Comparison of ENCODE assay signal across 8 mouse cellular contexts in the genomic region with DNA sequence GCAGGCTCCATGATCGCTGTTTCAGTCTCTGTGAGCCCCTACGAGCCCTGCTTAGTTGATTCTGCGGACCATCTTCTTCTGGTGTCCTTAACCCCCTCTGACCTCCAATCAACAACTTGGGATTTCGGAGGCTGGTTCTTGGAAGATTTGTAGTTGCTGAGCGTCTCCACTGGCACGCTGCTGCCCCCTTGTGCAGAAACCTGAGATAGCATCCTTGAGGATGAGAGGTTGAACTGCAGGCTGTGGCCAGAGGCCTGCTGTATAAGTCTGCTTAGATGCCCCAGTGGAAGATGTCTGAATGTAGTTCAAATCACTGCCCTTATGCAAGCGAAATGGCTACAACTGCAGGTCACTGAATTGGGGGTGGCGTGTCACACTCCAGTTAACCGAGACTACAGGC. TPM values are rescaled to one million over a fixed set of nuclear protein-coding genes. Genes with fewer than 3 reads are reported as not detected.
DNase-seq lines count a peak whose midpoint lies in the region; ATAC-seq and TF ChIP-seq lines count a peak whose summit lies in the region.

No protein-coding gene starts in this region.

- no peak overlapping the region for H3K4me2 ChIP-seq in limb, embryonic 11.5 days (ENCODE audit: low read depth, severe bottlenecking)

- no peaks in the 10 kb centered on the region for H3K4me1 ChIP-seq in kidney, adult 2 months (ENCODE audit: control insufficient read depth, insufficient read depth, low read length)
- H3K4me1 ChIP-seq in limb, embryonic 11.5 days (ENCODE audit: control insufficient read depth, insufficient read depth, low read length) = peaks cover 5% of the 10 kb centered on the region; the same call in 1 of the 2 replicates

- H3K9me3 ChIP-seq in limb, embryonic 11.5 days (ENCODE audit: control insufficient read depth, low read length) = no peaks in the 10 kb centered on the region

- no peak overlapping the region for H3K9ac ChIP-seq in limb, embryonic 11.5 days (ENCODE audit: low read length)

- ATAC-seq in granulocyte monocyte progenitor cell, adult 5-6 weeks (replicated peaks; ENCODE audit: poor library complexity, severe bottlenecking) = peak; percentile 41
- no peak for ATAC-seq in limb, embryonic 11.5 days (ENCODE audit: insufficient number of reproducible peaks, low FRiP score, low TSS enrichment, low read depth)

- no peak overlapping the region for H3K27ac ChIP-seq in kidney, adult 2 months (ENCODE audit: insufficient read depth, low read depth, low read length)
- H3K27ac ChIP-seq in limb, embryonic 11.5 days (replicated peaks; ENCODE audit: low read depth, low read length) = no peak overlapping the region

- no peak overlapping the region for H3K4me3 ChIP-seq in kidney, adult 2 months (ENCODE audit: insufficient read depth, low read depth, low read length)
- no peak overlapping the region for H3K4me3 ChIP-seq in limb, embryonic 11.5 days (ENCODE audit: low read depth, low read length)

- TF ChIP-seq CTCF in kidney, adult 2 months (conservative IDR thresholded peaks at IDR 0.05; ENCODE audit: insufficient read depth, insufficient read length, low read depth, low read length) = peak; percentile 96; the same call in 1 of the 2 replicates

- no peak for TF ChIP-seq POLR2A in kidney, adult 2 months (IDR thresholded peaks at IDR 0.05; ENCODE audit: low read depth, low read length)

- 15% methylated on average over 9 of the region's 9 CpGs for WGBS in kidney, adult 2 months
- 10% methylated on average over 9 of the region's 9 CpGs for WGBS in limb, embryonic 11.5 days

- H3K36me3 ChIP-seq in kidney, adult 2 months (ENCODE audit: control insufficient read depth, insufficient read depth, low read length) = no peaks in the 10 kb centered on the region
- no peaks in the 10 kb centered on the region for H3K36me3 ChIP-seq in limb, embryonic 11.5 days (ENCODE audit: control insufficient read depth, insufficient read depth, low read length)

- DNase-seq in 3134 (ENCODE audit: extremely low read depth, insufficient read length, low spot score) = peak; percentile 72
- DNase-seq in adrenal gland, adult (ENCODE audit: inconsistent age in 2 of 2, low spot score in 1 of 2) = peak; percentile 80 to 96
- DNase-seq in embryo, embryonic 10.5 days (ENCODE audit: low spot score) = peak; percentile 96
- peak; percentile 90 for DNase-seq in kidney, adult 2 months
- DNase-seq in limb, embryonic 11.5 days (ENCODE audit: low spot score) = peak; percentile 96
- peak; percentile 88 for DNase-seq in naive thymus-derived CD4-positive, alpha-beta T cell, adult 2 months (ENCODE audit: low read depth)
- peak; percentile 86 to 97 for DNase-seq in spleen, postnatal 4 days (ENCODE audit: low spot score in 2 of 2)

- no peaks in the 10 kb centered on the region for H3K27me3 ChIP-seq in kidney, adult 2 months (replicated peaks; ENCODE audit: control insufficient read depth, insufficient read depth, low read length)
- no peaks in the 10 kb centered on the region for H3K27me3 ChIP-seq in limb, embryonic 11.5 days (ENCODE audit: control insufficient read depth, insufficient read depth, low read length)

RNA-seq across cellular contexts. Expression of a gene that starts 2.7 kb away (rescaled TPM):
- 36.7 and 42.2 TPM in 2 replicates for total RNA-seq in granulocyte monocyte progenitor cell, adult 5-6 weeks (2014; fragmentation: Nextera tagmentation)
- total RNA-seq in granulocyte monocyte progenitor cell, adult 5-6 weeks (2017) = 17.0 and 26.2 TPM in 2 replicates
- 201 and 213 TPM in 2 replicates for polyA plus RNA-seq in kidney, adult 2 months (2012; rRNA removed)
- polyA plus RNA-seq in limb, embryonic 11.5 days (2014; fragmentation: Nextera tagmentation; extraction: Ambion mirVana) = 0.43 and 0.91 TPM in 2 replicates

Comparison
In these comparisons a context has a peak if more than half of its experiments do, and no peak if none do; other contexts are left out.
1. RNA of a gene that starts 2.7 kb away (polyA plus RNA-seq): 201 to 213 TPM in kidney, adult 2 months; 0.43 to 0.91 TPM in limb, embryonic 11.5 days; every median in the first group is over 100 times any median in the second.
2. Peak in every context shown above with its lines, with median percentiles within 50 percentile points of each other: DNase-seq.